Mouse (Mus musculus): Measurements from ENCODE around the gene Rnf40. TPM values are rescaled to one million over a fixed set of nuclear protein-coding genes. Genes with fewer than 3 reads are reported as not detected.

The Rnf40 gene
- polyA plus RNA-seq, 1 experiment from 2014 or later: 32.4 TPM

DNA sequence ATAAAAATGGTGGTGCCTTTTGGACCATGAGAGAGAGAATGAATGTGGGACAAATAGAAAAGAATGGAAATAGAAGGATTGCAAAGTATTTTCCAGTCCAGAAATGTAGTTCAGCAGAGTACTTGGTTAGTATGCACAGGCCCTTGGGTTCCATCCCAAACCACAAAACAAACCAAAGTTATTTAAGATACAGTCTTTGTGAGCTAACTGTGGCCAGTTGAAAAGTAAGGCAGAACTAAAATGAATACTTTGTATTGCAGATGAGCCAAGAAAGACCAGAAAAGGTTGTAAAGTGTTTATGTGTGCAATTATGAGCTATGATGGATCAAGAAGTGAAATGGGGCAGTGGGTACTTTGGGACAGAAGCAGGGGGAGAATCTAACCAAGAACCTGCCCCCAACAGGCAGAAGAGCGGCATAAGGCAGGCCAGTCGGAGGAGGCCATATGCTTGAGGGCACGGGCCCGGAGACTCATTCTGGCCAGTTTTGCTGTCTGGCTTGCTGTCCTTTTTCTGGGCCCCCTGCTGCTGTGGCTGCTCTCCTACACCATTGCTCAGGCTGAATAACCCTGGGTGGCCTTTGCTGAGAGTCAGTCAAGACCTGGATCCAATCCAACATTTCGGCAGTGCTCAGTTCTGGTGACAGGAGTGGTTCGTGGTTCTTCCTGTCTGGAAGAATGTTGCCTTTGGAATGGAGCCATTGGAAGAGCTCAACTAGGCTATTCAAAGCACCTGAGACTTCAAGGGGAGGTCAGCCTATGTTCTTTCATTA is 24.0 kb upstream of the Rnf40 start:
- 60% methylated on average over 6 of the region's 6 CpGs for WGBS
- peak; percentile 50 for DNase-seq (ENCODE audit: low spot score)
- H3K9me3 ChIP-seq (replicated peaks; ENCODE audit: low read length): no peaks in the 10 kb centered on the region
- H3K27me3 ChIP-seq (ENCODE audit: insufficient read depth, low read length): no peaks in the 10 kb centered on the region
- H3K4me1 ChIP-seq (replicated peaks; ENCODE audit: insufficient read depth, low read length): no peaks in the 10 kb centered on the region
- ATAC-seq (replicated peaks; ENCODE audit: low FRiP score, low read depth): no peak
- peaks cover 35% of the 10 kb centered on the region for H3K36me3 ChIP-seq (ENCODE audit: insufficient read depth, low read length)
- no peak overlapping the region for H3K4me3 ChIP-seq (replicated peaks; ENCODE audit: low read depth, low read length)
- no peak overlapping the region for H3K4me2 ChIP-seq (ENCODE audit: low read length)
- peak overlapping the region; percentile 36; the same call in 1 of the 2 replicates for H3K27ac ChIP-seq
- no peak overlapping the region for H3K9ac ChIP-seq (ENCODE audit: low read depth, low read length)
- 0 out of 2 replicates have a peak, but pooled peaks have one; percentile 10 for TF ChIP-seq CTCF (IDR thresholded peaks at IDR 0.05; ENCODE audit: low read depth)

DNA sequence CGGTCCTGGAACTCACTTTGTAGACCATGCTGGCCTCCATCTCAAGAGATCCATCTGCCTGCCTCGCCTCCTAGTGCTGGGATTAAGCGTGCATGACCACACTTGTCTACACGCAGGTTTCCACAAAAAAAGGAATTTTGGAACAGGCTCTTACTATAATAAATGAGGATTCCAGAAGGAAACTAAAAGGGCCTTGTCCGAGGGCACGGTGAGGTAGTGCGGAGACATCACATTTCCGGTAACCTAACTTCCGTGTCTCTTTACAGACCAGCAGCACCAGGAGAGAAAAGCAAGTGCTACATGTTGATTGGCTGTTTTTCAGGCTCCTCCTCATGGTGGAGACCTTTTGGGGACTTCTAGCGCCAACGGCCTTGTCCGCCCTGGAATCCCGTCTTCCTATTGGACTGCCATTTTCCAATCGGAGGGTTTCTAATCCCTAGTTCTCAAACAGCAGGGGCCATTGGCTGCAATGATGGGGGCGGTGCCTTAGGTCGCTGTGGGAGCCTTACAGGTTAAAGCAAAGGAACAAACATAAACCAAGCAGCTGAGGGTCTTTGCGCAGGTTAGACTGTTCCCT is 15.6 kb upstream of the Rnf40 start, which contains the start of gene Phkg2:
Phkg2 (plus strand) TSS at position 446 of the 577 bp plus-strand sequence.
- Histone ChIP-seq H3K4me3 (replicated peaks; ENCODE audit: low read depth, low read length) (peak within 1 kb of the TSS; percentile 52), H3K4me1 (replicated peaks; ENCODE audit: insufficient read depth, low read length) (peaks cover 10% of the 10 kb centered on the region; the same call in 1 of the 2 replicates), H3K9ac (ENCODE audit: low read depth, low read length) (peak within 1 kb of the TSS; percentile 64), H3K9me3 (replicated peaks; ENCODE audit: low read length) (no peaks in the 10 kb centered on the region), H3K4me2 (ENCODE audit: low read length) (peak within 1 kb of the TSS; percentile 81), H3K27ac (peak within 1 kb of the TSS; percentile 75), H3K27me3 (ENCODE audit: insufficient read depth, low read length) (no peaks in the 10 kb centered on the region), H3K36me3 (ENCODE audit: insufficient read depth, low read length) (peaks cover 13% of the 10 kb centered on the region)
- peak; percentile 97 for ATAC-seq (replicated peaks; ENCODE audit: low FRiP score, low read depth)
- WGBS: 0% methylated on average over 17 of the region's 17 CpGs
- peak; percentile 99 for DNase-seq (ENCODE audit: low spot score)
- peak; percentile 9; the same call in 1 of the 2 replicates for TF ChIP-seq CTCF (IDR thresholded peaks at IDR 0.05; ENCODE audit: low read depth)

GRCm38 (mm10) chr7:127573503-127574008 is 15.0 kb upstream of the Rnf40 start:
- Histone ChIP-seq H3K4me3 (replicated peaks; ENCODE audit: low read depth, low read length) (peak overlapping the region; percentile 52), H3K27ac (peak overlapping the region; percentile 27; the same call in 1 of the 2 replicates), H3K4me2 (ENCODE audit: low read length) (peak overlapping the region; percentile 81), H3K27me3 (ENCODE audit: insufficient read depth, low read length) (no peaks in the 10 kb centered on the region), H3K36me3 (ENCODE audit: insufficient read depth, low read length) (peaks cover 13% of the 10 kb centered on the region), H3K9ac (ENCODE audit: low read depth, low read length) (peak overlapping the region; percentile 64), H3K9me3 (replicated peaks; ENCODE audit: low read length) (no peaks in the 10 kb centered on the region), H3K4me1 (replicated peaks; ENCODE audit: insufficient read depth, low read length) (peaks cover 10% of the 10 kb centered on the region; the same call in 1 of the 2 replicates)
- TF ChIP-seq CTCF (IDR thresholded peaks at IDR 0.05; ENCODE audit: low read depth): no peak
- 0% methylated on average over 26 of the region's 28 CpGs for WGBS
- peak; percentile 46 for ATAC-seq (replicated peaks; ENCODE audit: low FRiP score, low read depth)
- peak; percentile 25 for DNase-seq (ENCODE audit: low spot score)

GRCm38 (mm10) chr7:127574115-127574514 is 14.5 kb upstream of the Rnf40 start:
- H3K4me1 ChIP-seq (replicated peaks; ENCODE audit: insufficient read depth, low read length): peaks cover 10% of the 10 kb centered on the region; the same call in 1 of the 2 replicates
- no peak for TF ChIP-seq CTCF (IDR thresholded peaks at IDR 0.05; ENCODE audit: low read depth)
- no peak for ATAC-seq (replicated peaks; ENCODE audit: low FRiP score, low read depth)
- peak overlapping the region; percentile 64 for H3K9ac ChIP-seq (ENCODE audit: low read depth, low read length)
- H3K27ac ChIP-seq: peak overlapping the region; percentile 27; the same call in 1 of the 2 replicates
- H3K4me2 ChIP-seq (ENCODE audit: low read length): peak overlapping the region; percentile 81
- peaks cover 13% of the 10 kb centered on the region for H3K36me3 ChIP-seq (ENCODE audit: insufficient read depth, low read length)
- H3K4me3 ChIP-seq (replicated peaks; ENCODE audit: low read depth, low read length): peak overlapping the region; percentile 52
- H3K27me3 ChIP-seq (ENCODE audit: insufficient read depth, low read length): no peaks in the 10 kb centered on the region
- WGBS: 14% methylated on average over 7 of the region's 7 CpGs
- no peaks in the 10 kb centered on the region for H3K9me3 ChIP-seq (replicated peaks; ENCODE audit: low read length)
- no peak for DNase-seq (ENCODE audit: low spot score)

GRCm38 (mm10) chr7:127583260-127583659 is 5.3 kb upstream of the Rnf40 start:
- Histone ChIP-seq H3K27me3 (ENCODE audit: insufficient read depth, low read length) (no peaks in the 10 kb centered on the region), H3K4me1 (replicated peaks; ENCODE audit: insufficient read depth, low read length) (no peaks in the 10 kb centered on the region), H3K4me2 (ENCODE audit: low read length) (no peak overlapping the region), H3K36me3 (ENCODE audit: insufficient read depth, low read length) (peaks cover 32% of the 10 kb centered on the region), H3K9me3 (replicated peaks; ENCODE audit: low read length) (no peaks in the 10 kb centered on the region), H3K4me3 (replicated peaks; ENCODE audit: low read depth, low read length) (no peak overlapping the region), H3K27ac (no peak overlapping the region), H3K9ac (ENCODE audit: low read depth, low read length) (no peak overlapping the region)
- ATAC-seq (replicated peaks; ENCODE audit: low FRiP score, low read depth) (no peak), DNase-seq (ENCODE audit: low spot score) (no peak)
- TF ChIP-seq CTCF (IDR thresholded peaks at IDR 0.05; ENCODE audit: low read depth): no peak
- 92% methylated on average over 6 of the region's 6 CpGs for WGBS

- Histone ChIP-seq H3K9ac (ENCODE audit: low read depth, low read length) (no peak overlapping the region), H3K36me3 (ENCODE audit: insufficient read depth, low read length) (peaks cover 25% of the 10 kb centered on the region), H3K4me1 (replicated peaks; ENCODE audit: insufficient read depth, low read length) (peaks cover 5% of the 10 kb centered on the region; the same call in 1 of the 2 replicates), H3K9me3 (replicated peaks; ENCODE audit: low read length) (no peaks in the 10 kb centered on the region), H3K27me3 (ENCODE audit: insufficient read depth, low read length) (no peaks in the 10 kb centered on the region), H3K4me3 (replicated peaks; ENCODE audit: low read depth, low read length) (no peak overlapping the region), H3K27ac (no peak overlapping the region), H3K4me2 (ENCODE audit: low read length) (no peak overlapping the region)
- DNase-seq (ENCODE audit: low spot score): no peak
- 86% methylated on average over 7 of the region's 7 CpGs for WGBS
- TF ChIP-seq CTCF (IDR thresholded peaks at IDR 0.05; ENCODE audit: low read depth): no peak
- no peak for ATAC-seq (replicated peaks; ENCODE audit: low FRiP score, low read depth)
Measured at GRCm38 (mm10) chr7:127585031-127585430, 3.5 kb upstream of the Rnf40 start.

Data from kidney, postnatal 0 days (tissue).